Mouse (Mus musculus) lung, adult 2 months (tissue): ENCODE data around the gene Tmem160. TPM values are rescaled to one million over a fixed set of nuclear protein-coding genes. Genes with fewer than 3 reads are reported as not detected.
A peak's percentile ranks its signal among the peaks of the same experiment; 100 is the strongest.

ENCODE experiments used
- DNase-seq: peaks from one replicate; pipeline ENCODE4 v3.0.0; 2022
- H3K4me1 ChIP-seq: fragments of 200-500 bp; 2 replicates; pipeline ENCODE4 v1.6.1; 2011; ENCODE audit warnings: low read length; ENCODE audit not compliant: control insufficient read depth, insufficient read depth
- H3K4me3 ChIP-seq: fragments of 200-500 bp; replicated peaks from 2 replicates; pipeline ENCODE3; 2011; ENCODE audit warnings: low read depth, mild to moderate bottlenecking, control low read depth, low read length; ENCODE audit errors: extremely low read depth
- CTCF ChIP-seq: fragments of 200-500 bp; IDR thresholded peaks from 2 replicates; pipeline ENCODE4 v1.5.1; 2011; ENCODE audit warnings: mild to moderate bottlenecking, low read length, control low read depth; ENCODE audit not compliant: insufficient read depth
- POLR2A ChIP-seq: fragments of 200-500 bp; IDR thresholded peaks from 2 replicates; pipeline ENCODE4 v1.6.1; 2011; ENCODE audit warnings: low read depth, mild to moderate bottlenecking, control low read depth, low read length, borderline replicate concordance; ENCODE audit errors: extremely low read depth
- WGBS: fragments of 180-500 bp; shearing (Covaris S2); methylation state at CpG from one replicate; pipeline ENCODE4 v1.1.7; 2018; 5-methylcytosine and 5-hydroxymethylcytosine counted together
- polyA plus RNA-seq: library from polyadenylated mRNA; depleted of rRNA; stranded (reverse); fragments of >200 nt; gene quantifications from 2 replicates; pipeline ENCODE4 v1.2.3, GENCODE M21; 2012; rRNA removed

Tmem160 gene
- polyA plus RNA-seq, 1 experiment = 129 TPM

DNA sequence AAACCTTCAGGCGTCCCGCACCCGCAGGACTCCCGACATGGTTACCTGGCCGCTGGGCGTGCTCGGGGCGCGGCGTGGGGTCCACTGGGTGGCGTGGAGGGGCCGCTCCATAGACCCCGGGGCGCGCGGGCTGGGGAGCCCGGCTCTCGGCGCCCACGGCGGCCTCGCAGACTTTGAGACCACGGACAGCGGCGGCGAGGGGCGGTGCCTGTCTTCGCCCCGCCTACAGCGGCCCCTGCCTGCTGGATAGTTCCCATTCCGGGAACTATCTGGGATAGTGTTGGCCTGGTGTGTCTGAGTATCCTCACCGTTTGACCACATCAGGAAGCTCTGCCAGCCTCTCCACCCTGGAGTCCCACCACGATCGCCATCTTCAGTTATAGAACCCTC lies 24.0 kb downstream of the Tmem160 start:
- H3K4me3 ChIP-seq = no peak overlapping the region
- no peaks in the 10 kb centered on the region for H3K4me1 ChIP-seq
- no peak for DNase-seq
- TF ChIP-seq CTCF = no peak
- no peak for TF ChIP-seq POLR2A
- 4% methylated on average over 34 of the region's 34 CpGs for WGBS

DNA sequence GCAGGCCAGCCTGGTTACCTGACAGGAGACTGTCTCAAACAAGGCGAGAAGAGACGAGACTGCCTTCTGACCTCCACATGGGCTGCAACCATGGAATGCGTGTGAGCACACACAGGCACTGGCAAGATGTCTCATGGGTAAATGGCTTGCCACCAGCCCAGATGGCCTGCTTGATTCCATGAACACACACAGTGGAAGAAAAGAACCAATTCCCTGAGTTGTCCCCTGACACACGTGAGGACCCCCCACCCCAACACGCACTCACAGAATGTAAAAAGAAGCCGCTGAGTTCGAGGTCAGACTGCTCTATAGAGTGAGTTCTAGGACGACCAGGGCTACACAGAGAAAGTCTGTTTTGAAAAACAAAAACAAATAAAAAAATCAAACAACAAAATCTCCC lies 25.0 kb downstream of the Tmem160 start, which contains the start of gene Npas1:
TSS of gene Npas1 (minus strand) at position 101 of the 400 bp plus-strand sequence.
- no peak for TF ChIP-seq CTCF
- TF ChIP-seq POLR2A = no peak
- no peak for DNase-seq
- H3K4me1 ChIP-seq = no peaks in the 10 kb centered on the region
- H3K4me3 ChIP-seq = no peak within 1 kb of the TSS
- 87% methylated on average over 8 of the region's 8 CpGs for WGBS

DNA sequence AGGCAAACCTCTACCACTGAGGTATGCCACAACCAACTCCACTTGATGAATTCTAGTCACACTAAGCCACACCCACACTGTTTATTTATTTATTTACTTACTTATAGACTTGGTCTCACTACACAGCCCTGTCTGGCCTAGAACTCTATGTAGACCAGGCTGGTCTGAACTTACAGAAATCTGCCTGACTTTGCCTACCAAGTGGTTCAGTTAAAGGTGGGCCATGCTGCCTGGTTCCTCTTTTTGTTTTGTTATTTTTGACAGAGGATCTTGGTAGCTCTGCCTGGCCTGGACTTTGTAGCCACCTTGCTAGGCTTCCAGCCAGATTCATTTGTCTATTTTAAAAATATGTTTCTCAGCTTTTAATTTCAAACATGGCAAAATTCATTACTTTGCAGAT lies 36.2 kb downstream of the Tmem160 start:
- DNase-seq = no peak
- TF ChIP-seq CTCF (no peak), POLR2A (no peak)
- H3K4me3 ChIP-seq = no peak overlapping the region
- no peaks in the 10 kb centered on the region for H3K4me1 ChIP-seq

DNA sequence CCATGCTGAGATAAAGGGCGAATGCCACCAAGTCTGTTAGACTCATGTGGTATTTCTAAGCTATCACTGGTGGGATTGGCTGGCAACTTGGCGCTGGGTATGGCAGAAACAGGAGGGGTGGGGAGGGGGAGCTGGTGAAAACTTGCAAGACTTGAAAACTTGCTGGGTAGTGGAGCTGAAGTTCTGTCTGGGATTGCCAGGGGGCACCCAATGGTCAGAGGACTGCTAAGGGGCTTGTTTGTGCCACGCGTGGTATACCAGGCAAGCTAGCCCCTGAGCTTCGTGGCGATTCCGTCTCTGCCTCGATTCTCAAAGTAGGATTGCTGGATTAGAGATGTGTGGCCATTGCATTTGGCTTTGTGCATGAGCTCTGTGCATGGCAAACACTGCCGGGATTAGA lies 37.4 kb downstream of the Tmem160 start:
- Histone ChIP-seq H3K4me3 (no peak overlapping the region), H3K4me1 (no peaks in the 10 kb centered on the region)
- WGBS = 82% methylated on average over 9 of the region's 9 CpGs
- TF ChIP-seq CTCF (no peak), POLR2A (no peak)
- DNase-seq = no peak

DNA sequence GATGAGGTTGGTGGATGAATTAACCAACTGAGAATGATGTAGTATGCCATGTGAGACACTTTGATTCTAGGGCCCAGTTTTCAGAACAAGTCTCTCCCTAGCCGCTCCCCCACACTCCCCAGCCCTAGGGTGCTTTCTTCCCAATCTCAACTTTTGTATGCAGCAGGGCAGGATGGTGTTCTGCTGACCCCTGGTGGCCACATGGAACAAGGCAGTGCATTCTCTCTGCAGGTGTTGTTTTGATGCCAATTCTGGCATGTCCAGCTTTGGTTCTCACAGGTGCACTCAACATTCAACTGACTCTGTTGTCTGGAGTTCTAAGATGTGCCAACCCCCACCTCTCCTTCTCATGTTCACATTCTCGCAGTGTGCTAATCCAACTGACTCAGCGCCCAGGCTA lies 39.2 kb downstream of the Tmem160 start:
- TF ChIP-seq CTCF = peak; percentile 96
- no peak for TF ChIP-seq POLR2A
- Histone ChIP-seq H3K4me1 (no peaks in the 10 kb centered on the region), H3K4me3 (no peak overlapping the region)
- 30% methylated on average over 3 of the region's 3 CpGs for WGBS
- DNase-seq = peak; percentile 59

DNA sequence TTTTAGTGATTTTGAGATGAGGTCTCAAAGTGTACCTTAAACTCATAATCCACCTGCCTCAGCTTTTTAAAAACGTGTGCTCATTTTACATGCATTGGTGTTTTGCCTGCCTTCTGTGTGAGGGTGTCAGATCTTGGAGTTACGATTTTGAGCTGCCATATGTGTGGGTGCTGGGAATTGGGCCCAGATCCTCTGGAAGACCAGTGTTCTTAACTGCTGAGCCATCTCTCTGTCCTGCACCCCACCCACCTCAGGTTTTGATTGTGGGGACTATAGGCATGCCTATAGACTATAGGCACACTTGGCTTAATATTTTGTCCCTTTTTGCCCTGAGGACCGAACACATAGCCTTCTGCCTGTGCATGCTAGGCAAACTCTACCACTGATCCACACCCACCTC lies 39.6 kb downstream of the Tmem160 start:
- no peaks in the 10 kb centered on the region for H3K4me1 ChIP-seq
- no peak for TF ChIP-seq POLR2A
- TF ChIP-seq CTCF = no peak
- DNase-seq = no peak
- no peak overlapping the region for H3K4me3 ChIP-seq
- WGBS = 66% methylated on average over 3 of the region's 3 CpGs

DNA sequence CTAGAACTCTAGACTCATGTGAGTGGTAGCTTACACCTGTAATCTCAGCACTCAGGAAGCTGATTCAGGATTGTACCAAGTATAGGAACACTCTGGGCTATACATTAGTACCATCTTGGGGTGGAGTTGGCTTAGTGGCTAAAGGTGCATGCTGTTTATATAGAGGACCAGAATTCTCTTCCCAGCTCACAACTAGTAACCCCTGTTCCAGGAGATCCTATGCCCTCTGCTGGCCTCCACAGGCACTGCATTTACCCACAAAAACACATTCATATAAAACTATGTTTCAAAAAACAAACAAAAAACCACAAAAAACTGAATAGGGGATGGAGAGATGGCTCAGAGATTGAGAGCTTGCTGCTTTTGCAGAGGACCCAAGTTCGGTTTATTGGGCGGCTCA lies 40.8 kb downstream of the Tmem160 start:
- Histone ChIP-seq H3K4me1 (no peaks in the 10 kb centered on the region), H3K4me3 (no peak overlapping the region)
- DNase-seq = peak; percentile 40
- WGBS = 45% methylated on average over 2 of the region's 2 CpGs
- TF ChIP-seq CTCF (peak; percentile 53), POLR2A (no peak)

DNA sequence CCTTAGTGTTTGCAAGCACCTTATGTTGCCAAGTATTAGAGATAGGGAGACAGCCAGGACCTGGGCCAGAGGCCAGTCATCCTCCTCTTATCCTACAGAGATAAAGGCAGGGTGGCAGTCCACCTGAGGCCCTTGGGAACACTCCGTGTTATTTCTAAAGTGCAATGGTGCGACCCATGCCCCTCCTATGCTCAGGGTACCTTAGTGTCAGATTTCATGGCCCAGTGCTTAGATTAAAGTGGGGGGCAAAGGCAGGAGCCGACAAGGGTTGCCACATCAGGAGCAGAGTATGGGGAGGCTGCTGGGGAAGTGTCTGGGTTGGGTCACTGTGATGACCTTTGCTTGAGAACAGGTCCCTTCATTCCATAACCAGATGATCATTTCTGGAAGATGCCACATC lies 43.7 kb downstream of the Tmem160 start:
- Histone ChIP-seq H3K4me1 (no peaks in the 10 kb centered on the region), H3K4me3 (no peak overlapping the region)
- DNase-seq = no peak
- TF ChIP-seq POLR2A (no peak), CTCF (no peak)
- whole genome bisulfite sequencing = 82% methylated on average over 3 of the region's 3 CpGs

DNA sequence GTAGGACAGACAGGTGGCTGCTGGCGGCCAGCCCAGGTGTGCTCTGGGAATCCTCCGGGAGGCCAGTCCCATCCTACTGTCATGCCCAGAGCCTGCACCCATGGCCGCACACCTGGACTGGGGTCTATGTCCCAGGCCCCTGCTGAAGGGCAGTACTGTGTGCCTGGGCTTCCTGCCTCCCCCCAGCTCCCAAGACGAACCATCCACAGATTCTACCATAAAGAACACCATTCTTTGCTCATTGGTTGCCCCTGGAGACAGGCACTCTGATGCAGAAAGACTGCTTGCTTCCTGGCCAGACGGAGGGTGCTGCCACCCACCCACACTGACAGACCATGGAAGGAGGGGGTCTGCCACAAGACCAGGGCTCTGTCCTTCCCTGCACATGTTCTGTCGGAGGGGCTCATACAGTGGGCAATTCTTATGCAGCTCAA lies 47.1 kb downstream of the Tmem160 start:
- H3K4me1 ChIP-seq = no peaks in the 10 kb centered on the region
- H3K4me3 ChIP-seq = no peak overlapping the region
- TF ChIP-seq CTCF (no peak), POLR2A (no peak)
- DNase-seq = no peak
- WGBS = 90% methylated on average over 6 of the region's 6 CpGs

DNA sequence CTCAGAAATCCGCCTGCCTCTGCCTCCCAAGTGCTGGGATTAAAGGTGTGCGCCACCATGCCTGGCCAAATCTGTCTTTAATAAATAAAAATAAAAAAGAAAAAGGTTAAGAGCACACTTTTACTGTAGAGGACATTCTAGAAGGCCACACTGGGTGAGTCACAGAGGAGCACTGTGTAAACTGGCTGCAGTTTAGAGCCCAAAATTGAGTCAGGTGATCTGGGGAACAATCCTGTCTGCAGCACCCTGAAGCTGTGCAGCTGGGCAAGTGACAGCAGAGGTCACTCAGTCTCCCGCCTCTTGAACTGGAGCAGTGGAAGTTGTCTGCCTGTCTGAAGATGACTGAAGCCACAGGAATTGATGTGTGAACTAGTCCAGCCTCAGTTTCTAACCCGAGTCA lies 49.0 kb downstream of the Tmem160 start:
- no peak for DNase-seq
- whole genome bisulfite sequencing = 87% methylated on average over 4 of the region's 4 CpGs

DNA sequence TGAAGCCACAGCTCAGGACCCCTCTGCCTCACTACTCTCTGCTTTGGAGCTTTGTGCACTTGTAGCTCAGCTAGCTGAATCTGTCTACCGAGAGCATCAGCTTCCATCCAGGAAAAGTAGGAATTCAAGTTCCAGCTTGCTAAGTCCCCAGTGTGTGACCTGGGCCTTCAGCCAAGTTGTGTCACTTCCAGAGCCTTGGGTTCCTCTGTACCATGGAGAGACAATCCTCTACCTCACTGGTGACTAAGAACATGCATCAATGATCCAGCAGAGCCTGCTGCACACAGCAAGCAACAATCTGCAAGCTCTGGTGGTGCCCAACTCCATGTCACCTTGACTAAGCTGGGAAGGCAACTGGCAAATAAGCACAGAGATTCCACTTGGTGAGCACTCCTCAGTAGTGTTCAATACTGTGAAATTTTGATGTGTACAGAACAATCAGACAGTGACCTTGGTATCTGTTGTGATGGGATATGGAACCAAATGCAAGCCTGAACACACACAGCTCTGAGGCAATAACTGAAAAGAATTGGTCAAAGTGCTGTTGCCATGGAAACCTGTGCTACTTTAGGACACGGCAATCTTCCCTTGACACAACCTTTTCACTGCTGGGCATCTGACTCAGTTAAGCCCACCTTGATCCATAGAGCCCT lies 52.1 kb downstream of the Tmem160 start:
- no peaks in the 10 kb centered on the region for H3K4me1 ChIP-seq
- DNase-seq = no peak
- TF ChIP-seq POLR2A (no peak), CTCF (no peak)
- no peak overlapping the region for H3K4me3 ChIP-seq
- WGBS = 55% methylated on average over 2 of the region's 2 CpGs

More for the DNA sequence above, 49.0 kb downstream of the Tmem160 start:
- no peak for TF ChIP-seq CTCF
- no peak for TF ChIP-seq POLR2A
- Histone ChIP-seq H3K4me3 (no peak overlapping the region), H3K4me1 (no peaks in the 10 kb centered on the region)

Other genes starting within 250 kb of the Tmem160 start
- gene Dhx34, start 230.7 kb upstream of the Tmem160 start, polyA plus RNA-seq = 28.4 and 39.4 TPM in 2 replicates
- 2.3 and 3.2 TPM in 2 replicates for gene C5ar2, start 208.6 kb upstream of the Tmem160 start, polyA plus RNA-seq
- 36.1 and 39.2 TPM in 2 replicates for gene C5ar1, start 193.2 kb upstream of the Tmem160 start, polyA plus RNA-seq
- 54.0 and 76.4 TPM in 2 replicates for gene Inafm1, start 179.2 kb upstream of the Tmem160 start, polyA plus RNA-seq
- 31.2 and 47.3 TPM in 2 replicates for gene Ccdc9, start 166.0 kb upstream of the Tmem160 start, polyA plus RNA-seq
- 31.8 and 48.2 TPM in 2 replicates for gene Bbc3, start 144.4 kb upstream of the Tmem160 start, polyA plus RNA-seq
- 20.7 and 31.0 TPM in 2 replicates for gene Sae1, start 65.0 kb upstream of the Tmem160 start, polyA plus RNA-seq
- gene Zc3h4, start 51.9 kb upstream of the Tmem160 start, polyA plus RNA-seq = 44.9 and 45.9 TPM in 2 replicates
- gene Npas1, start 24.9 kb downstream of the Tmem160 start, polyA plus RNA-seq = not detected in 2 replicates
- 22.3 and 27.2 TPM in 2 replicates for gene Arhgap35, start 162.2 kb downstream of the Tmem160 start, polyA plus RNA-seq
- gene Ceacam15, start 222.9 kb downstream of the Tmem160 start, polyA plus RNA-seq = not detected in 2 replicates